Mouse (Mus musculus): ENCODE results near the gene Ralgapa2. TPM values are rescaled to one million over a fixed set of nuclear protein-coding genes. Genes with fewer than 3 reads are reported as not detected.

The Ralgapa2 gene
- 10 to 100 TPM; 20.2 to 24.5 TPM for total RNA-seq (2021)

DNA sequence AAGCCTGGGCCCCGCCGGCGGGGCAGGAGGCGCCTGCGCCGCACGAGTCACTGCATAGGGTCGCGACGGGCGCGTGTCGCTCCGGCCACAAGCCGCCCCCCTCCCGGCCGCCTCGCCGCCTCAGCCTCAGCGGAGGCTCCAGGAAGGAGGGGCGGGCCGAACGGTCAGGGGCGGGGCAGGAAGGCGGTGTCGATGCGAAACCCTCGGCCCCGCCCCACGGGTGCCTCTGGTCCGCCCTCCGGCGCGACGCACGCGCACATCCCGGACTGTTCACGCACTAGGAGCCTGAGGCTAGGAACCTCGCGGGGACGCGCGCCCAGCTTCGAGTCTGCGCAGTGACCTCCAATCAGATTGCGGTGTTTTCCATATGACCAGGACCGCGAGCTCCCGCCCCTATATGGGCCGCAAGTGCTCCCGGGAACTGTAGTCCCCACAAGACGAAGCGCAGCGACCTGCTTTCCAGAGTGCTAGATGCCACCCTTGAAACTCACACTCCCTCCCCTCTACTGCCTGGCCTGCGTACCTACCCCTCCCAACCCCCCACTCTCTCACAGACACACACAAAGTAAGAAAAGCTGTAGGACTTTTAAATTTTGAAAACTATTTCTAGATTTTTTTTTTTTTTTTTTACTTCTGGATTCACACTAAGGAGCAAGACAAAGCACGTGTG lies at the start of gene Ralgapa2:
Gene Ralgapa2, minus strand, starts transcription at position 434 of the 670 bp plus-strand sequence.
- intact Hi-C loops (cut with DNase I): no loop called here
- peak; percentile 99 to 100 for DNase-seq (ENCODE audit: low spot score in 2 of 2)

DNA sequence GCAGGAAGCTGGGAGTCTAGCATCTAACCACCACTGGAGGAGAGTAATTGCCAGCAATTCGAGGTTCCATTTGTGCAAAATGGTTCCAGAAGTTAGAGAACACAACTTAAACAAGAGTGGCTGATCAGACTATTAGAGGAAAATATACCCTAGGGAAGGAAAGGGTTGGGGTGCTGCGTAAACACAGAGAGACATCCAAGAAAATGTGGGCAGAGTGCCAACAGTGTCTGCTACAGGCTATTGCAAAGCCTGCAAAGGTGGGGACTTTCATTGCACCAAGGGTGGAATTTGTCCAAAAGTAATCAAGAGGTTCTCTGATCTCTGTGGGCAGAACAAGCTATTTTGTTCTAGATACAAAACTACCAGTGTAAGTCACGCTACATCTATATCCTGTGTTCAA lies 49.4 kb upstream of the Ralgapa2 start:
- intact Hi-C loops (cut with DNase I): no loop called here
- DNase-seq (ENCODE audit: low spot score in 2 of 2): no peak

DNA sequence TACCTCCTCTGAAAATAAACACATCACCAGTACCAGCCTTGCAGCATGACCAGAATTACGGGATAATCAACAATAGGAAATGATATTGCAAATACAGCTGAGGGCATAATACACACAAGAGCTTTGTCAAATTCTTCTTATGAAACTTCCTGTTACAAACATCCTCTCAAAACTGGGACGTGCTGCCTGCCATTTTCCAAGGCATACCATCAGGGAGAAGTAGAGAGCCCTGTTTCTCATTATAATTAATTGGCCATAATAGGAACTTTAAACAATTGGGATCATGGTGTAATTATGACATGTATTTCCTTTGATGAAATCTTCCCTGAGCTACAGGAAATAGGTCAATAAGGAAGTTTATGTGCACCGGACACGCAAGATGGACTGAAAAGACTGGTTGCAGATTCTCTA lies 48.5 kb upstream of the Ralgapa2 start:
- no peak for DNase-seq (ENCODE audit: low spot score in 2 of 2)
- intact Hi-C loops (cut with DNase I): no loop called here

DNA sequence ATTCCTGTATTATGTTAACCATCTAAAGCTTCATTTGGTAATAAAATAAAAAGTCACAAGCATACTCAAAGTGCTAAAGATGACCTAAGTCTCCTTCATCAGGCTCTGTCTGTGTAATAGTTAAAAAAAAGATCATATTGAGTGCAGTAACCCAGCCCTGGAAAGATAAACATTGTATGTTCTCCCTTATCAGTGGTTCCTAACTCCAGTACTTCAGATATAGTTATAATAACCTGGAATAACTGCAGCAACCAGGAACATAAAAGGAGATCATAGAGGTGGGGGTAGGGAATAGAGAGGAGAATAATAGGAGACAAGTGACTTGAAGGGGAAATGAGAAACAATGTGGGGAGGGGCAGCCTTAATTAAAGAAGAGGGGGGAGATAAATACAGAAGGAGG lies 44.0 kb upstream of the Ralgapa2 start:
- DNase-seq (ENCODE audit: low spot score in 2 of 2): no peak
- intact Hi-C loops (cut with DNase I): no loop called here

DNA sequence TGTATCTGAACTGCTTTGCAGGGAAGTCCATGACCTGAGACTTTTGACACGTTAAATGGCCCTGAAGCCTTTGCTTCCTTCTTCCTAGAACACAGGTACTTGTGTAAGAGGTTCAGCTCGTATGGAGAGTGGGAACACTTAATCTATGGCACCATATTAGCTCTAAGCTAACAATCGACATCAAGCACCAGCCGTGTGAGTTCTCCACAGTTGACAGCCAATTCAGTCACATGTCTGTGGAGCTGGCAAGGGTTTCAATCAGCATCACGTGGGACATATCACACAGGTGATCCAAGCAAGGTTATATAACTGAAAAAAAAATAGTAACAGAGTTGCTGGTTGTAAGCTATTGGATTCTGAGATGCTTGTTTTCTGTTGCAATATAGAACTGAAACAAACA lies 43.2 kb upstream of the Ralgapa2 start:
- intact Hi-C loops (cut with DNase I): no loop called here
- no peak for DNase-seq (ENCODE audit: low spot score in 2 of 2)

DNA sequence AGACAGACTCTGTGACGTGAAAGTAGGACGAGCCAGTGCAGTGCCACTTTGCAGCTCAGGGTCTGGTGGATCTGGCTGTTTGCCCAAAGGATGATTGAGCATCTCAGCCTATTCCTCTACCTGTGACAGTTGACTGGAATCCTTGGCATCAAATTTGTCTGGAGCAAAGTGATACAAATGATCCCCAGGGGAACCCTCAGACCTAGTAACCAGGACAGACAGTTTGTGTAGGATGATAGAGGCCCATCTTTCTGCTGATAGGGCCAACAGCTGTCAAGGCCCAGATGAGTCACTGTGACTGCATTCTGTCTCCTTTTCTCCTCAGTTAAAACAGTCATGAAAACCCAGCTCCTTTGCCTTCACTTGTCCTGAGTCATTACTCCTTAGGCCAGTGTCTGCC lies 41.6 kb upstream of the Ralgapa2 start:
- intact Hi-C loops (cut with DNase I): no loop called here
- peak; percentile 4 to 58 for DNase-seq (ENCODE audit: low spot score in 2 of 2)

DNA sequence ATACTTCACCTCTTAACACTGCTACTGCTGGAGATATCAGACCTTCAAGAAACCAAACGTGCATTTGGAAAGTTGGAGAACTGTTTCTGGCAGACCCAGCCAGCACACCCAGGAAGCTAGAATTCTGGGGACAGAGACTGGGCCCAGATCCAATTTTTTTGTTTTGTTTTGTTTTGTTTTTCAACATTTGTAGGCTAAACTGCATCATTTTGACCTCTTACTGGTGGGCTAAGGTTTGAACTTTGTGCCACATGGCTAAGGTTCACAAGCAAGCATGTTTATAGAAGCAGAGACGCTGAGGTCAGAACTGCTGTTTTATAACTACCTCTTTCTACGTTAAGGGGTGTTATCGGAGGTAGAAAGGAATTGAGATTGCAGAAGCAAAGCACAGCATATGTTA lies 39.7 kb upstream of the Ralgapa2 start:
- intact Hi-C loops (cut with DNase I): no loop called here
- no peak for DNase-seq (ENCODE audit: low spot score in 2 of 2)

DNA sequence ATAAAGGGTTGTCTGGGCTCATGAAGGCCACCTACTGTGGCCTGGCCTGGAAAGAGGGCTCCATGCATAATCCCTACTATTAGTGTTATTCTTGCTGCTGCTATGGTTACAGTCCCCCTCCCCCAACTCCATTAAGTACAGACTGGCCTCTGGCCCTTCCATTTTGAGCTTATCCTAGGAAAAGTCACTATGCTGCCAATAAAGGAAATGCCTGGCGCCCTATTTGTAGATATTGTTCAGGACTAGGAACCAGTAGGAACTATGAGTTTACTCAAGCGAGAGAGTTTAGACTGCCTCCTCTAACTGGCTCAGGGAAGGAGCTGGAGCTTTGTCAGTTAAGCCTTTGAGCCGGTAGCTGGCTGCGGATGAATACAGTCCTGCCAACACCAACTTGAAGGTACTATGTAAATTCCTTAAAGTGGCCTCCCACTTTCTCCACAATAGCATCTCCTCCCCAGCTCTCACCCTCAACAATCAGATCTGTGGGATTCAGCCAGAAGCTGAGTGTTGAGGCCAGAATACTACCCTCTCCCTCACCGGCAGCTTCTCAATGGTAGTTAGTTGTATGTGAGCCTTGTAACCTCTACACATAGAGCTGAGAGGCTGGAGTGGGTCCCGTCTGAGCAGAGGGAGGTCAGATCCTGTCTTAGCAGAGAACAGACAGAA lies 37.1 kb upstream of the Ralgapa2 start:
- intact Hi-C loops (cut with DNase I): no loop called here
- peak; percentile 5 to 50 for DNase-seq (ENCODE audit: low spot score in 2 of 2)

DNA sequence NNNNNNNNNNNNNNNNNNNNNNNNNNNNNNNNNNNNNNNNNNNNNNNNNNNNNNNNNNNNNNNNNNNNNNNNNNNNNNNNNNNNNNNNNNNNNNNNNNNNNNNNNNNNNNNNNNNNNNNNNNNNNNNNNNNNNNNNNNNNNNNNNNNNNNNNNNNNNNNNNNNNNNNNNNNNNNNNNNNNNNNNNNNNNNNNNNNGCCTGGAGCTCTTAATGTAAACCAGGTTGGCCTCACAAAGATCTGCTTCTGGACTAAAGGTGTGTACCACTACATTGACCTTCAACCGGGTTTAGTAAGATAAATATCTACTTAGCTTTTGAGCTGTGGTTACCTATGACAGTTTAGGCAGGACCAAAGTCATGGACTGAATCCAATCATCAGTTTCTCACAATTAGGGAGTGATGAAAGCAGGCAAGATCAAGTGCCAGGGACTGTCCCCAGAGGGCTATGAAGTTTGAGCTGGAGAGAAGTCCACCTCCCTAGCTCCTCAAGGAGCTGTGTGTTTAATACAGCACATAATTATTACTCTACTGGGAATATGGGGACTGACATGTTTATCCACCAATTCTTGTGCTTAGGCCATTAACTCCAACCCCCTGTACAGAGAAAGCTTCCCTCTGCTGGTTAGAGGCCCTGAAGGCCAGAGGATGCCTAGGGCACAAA lies 32.1 kb upstream of the Ralgapa2 start:
- intact Hi-C loops (cut with DNase I): no loop called here
- DNase-seq (ENCODE audit: low spot score in 2 of 2): no peak

DNA sequence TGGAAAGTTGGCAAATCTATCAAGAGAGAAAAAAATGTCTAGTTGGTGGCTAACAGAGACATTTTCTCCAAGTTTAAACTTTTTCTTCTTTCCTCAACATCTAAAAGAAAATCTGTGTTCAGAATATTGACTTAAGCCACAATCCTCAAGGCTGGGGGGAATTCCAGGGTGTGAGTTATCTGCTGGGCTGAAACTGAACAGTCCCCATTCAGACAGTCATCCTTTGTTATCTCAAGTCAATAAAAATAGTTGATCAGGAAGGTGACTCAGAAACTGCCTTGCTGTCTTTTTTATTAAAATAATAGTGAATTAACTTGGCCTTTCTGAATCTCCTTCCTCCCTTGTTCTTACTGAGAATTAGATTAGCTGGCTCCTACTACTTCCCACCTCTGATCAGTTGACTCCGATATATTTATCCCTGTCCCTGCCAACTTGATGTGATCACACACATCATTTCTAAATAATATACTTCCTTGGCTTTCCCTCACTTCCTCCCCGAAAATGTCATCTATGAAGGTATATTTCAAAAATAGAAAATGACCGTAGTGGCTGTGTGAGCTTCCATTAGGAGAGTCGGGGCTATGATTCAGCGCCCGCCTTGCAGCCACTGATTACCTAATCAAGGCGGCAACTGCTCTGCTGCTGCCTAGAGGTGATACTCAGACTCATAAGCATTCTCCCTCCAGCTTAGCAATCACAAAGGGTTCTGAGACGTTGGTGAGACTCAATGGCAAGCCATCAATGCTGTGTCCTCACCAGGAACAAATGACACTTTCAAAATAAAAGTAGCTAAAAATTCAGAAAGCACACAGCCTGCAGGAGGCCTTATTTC lies 21.2 kb upstream of the Ralgapa2 start:
- DNase-seq (ENCODE audit: low spot score in 2 of 2): no peak
- intact Hi-C loops (cut with DNase I): no loop called here

DNA sequence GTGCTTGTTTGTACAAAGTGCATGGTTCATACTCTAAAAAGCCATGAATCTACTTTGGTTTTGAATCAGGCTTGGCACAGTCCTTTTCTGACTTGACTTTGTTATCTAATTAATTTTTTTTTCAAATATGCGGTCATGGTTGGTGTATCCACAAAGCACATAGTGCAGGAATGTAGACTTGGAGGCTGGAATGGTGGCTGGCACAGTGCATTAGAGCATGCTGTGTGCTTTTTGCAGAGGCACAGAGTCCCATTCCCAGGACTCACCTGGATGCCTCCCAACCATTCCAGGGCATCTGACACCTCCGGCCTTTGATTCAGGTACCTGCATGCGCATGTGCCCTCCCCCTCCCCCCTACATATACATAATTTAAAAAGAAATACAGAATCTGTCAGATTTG lies 20.3 kb upstream of the Ralgapa2 start:
- no peak for DNase-seq (ENCODE audit: low spot score in 2 of 2)
- intact Hi-C loops (cut with DNase I): no loop called here

DNA sequence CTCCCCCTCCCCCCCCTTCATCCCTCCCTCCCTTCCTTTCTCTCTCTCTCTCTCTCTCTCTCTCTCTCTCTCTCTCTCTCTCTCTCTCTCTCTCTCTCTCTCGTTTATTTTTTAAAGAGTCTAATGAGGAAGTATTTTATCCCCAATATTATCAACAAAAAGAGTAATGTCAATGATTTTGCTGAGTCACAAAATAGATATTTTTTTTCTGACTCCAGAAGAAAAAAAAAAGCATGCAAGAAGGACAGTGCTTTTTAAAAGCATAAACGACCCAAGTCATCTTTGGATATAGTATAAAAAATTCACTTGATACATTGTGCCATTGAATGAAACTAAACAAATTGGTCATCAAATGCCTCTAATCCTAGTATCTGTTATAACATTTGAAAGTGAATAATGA lies 13.3 kb upstream of the Ralgapa2 start:
- no peak for DNase-seq (ENCODE audit: low spot score in 2 of 2)
- intact Hi-C loops (cut with DNase I): no loop called here

DNA sequence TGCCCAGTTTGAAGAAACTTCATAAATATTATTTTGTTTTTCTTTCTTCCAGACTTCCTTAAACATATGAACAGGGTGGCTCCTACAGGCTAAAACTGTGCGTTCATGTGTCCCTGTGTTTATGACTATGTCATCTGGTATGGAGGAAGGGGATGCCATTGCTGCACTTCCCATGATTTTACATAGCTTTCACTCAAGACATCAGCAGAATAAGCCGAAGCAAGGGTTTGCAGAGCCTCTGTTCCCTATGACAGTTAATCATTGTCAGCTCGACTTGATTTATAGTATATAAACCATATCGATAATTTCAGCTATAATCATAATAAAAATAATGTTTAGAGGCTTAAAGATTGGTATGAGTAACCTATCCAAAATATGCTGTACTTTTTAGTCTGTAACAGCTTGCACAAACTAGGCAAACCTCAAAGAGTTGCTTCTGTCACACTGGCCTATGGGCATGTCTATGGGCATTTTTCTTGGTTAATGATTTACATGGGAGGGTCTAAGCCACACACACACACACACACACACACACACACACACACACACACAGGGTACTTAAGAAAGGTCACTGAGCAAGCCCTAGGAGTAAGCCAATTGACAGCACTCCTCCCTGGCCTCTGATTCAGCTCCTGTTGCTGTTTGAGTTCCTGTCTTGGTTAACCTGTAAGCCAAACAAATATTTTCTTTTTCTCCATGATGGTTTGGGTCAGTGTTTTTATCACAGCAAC lies 12.7 kb upstream of the Ralgapa2 start:
- DNase-seq (ENCODE audit: low spot score in 2 of 2): no peak
- intact Hi-C loops (cut with DNase I): no loop called here

DNA sequence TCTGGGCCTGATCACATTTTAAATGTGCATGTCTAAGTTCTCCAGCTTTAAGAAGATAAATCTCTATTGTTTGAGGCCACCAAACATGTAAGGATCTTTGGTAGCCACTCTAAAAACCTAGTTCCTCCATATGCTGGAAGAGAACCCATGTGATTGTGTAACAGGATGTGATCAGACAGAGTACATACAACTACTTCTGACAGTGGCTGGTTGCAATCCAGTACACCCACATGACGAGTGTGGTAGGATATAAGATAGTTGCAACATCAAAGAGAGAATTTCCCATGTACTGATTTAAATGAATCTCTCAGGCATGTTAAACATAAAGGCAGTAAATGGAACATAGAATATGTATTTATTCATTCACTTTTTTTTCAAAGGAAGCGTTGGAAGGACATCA lies 4.8 kb upstream of the Ralgapa2 start:
- intact Hi-C loops (cut with DNase I): no loop called here
- peak in 1 of 2 experiments; percentile 64 for DNase-seq (ENCODE audit: low spot score in 2 of 2)

DNA sequence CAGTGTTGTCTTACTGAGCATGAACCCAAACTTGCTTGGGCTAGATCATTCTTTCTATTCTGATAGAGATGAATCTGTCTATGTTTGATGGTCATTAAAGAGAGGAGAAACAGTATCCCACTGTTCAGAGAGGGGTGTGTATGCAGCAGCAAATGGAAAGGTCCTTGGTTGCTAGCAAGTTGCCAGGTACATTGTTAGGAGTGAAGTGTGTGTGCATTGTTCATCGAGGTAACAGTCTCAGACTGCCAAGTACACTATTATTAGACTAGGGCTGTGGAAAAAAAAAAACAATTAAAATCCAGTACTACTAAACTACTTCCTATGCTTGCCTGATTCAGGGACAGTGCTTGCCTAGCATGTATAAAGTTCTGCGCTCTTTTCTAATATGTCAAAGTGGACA lies 2.9 kb upstream of the Ralgapa2 start:
- no peak for DNase-seq (ENCODE audit: low spot score in 2 of 2)
- intact Hi-C loops (cut with DNase I): no loop called here

DNA sequence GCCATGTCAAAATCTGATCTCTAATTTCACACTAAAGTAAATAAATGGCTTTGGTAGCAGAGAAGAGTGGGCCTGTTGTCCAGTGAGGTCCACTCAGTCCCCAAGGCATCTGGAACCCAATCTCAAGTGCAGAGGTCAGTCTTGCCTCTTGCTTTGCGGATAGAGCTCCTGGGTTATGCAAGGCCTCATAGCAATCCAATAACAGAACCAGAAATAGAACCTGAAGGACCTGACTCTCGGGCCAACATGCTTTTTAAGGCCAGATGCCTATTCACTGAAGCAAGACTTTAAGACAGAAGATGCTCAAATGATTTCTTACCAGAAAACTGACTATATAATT lies 407 bp upstream of the Ralgapa2 start:
- peak in 1 of 2 experiments; percentile 23 for DNase-seq (ENCODE audit: low spot score in 2 of 2)
- intact Hi-C loops (cut with DNase I): no loop called here

DNA sequence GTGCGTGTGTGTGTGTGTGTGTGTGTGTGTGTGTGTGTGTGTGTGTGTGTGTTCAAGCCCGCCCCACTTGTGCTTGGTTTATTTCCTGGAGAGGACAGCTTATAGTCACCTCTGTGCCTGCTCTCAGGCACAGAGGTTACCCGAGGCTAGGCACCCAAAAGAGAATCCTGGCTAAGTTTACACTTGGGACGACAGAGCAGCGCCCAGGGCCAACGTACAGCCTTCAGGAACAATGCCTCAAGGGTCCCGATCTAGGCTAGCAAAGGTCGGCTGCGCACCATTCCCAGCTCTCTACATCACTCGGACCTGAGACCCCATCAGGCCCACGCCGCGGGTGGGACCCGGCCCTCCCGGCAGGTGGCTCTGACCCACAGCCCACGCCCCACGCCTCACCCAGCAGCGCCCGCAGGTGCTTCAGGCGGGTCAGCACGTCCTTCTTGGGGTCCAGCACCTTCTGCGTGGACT lies 711 bp downstream of the Ralgapa2 start:
- intact Hi-C loops (cut with DNase I): no loop called here
- peak in 1 of 2 experiments; percentile 26 for DNase-seq (ENCODE audit: low spot score in 2 of 2)

DNA sequence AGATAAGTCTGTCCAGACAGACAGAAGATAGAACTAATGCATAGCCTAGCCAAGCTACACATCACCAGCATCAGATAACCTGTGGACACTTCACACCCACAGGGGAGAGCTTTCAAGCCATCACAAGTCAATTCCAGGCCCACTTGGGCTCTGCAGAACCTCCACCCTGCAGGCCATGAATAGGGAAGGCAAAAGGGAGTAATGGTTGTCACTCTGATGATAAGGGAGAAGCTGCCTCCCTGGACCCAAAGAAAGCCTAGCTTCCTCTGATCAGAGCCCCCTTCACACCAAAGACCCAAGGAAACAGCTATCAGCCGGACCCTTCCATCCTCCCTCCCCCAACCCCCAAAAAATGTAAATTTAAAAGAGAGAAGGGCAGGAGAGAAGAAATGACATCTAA lies 1.4 kb downstream of the Ralgapa2 start:
- DNase-seq (ENCODE audit: low spot score in 2 of 2): no peak
- intact Hi-C loops (cut with DNase I): no loop called here

DNA sequence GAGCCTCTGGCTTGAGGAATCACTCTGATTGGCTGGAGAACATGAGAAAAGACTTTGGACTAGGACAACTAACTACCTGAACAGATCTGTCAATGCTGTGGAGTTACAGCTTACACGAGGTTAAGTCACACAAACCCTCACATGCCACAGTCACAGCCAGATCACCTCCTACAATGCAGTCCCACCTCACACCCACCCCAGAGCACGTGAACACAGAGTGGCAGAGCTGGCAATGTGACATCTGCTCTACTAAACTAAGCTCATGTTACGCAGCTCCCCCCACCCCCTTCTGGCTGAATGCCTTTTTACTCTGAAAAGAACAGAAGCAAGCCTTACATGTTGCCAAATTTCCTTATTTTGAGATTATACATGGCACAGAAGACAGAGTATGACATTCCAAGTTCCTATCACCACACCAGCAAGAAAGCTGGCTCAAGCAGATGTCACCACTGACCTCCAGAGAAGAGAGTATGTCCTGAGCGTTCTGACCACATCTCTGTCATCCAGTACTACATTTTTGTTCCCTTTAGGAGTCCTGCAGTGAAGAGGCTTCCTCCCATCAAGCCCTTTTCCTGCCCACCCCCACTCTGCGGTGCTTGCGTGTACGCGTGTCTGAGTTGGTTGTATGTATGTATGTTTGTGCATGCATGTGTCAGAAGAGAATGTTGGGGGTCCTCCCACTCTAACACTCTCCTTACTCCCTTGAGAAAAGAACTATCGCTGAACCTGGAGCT lies 9.4 kb downstream of the Ralgapa2 start:
- DNase-seq (ENCODE audit: low spot score in 2 of 2): peak; percentile 68 to 89
- intact Hi-C loops (cut with DNase I): no loop called here

Measured in left cerebral cortex, postnatal 25 days (tissue).